Mouse (Mus musculus) erythroblast, embryonic 14.5 days (primary cell): Measurements from ENCODE around the gene Ggct.

ENCODE experiments used
- GATA1 ChIP-seq: IDR thresholded peaks from 2 replicates; pipeline ENCODE4 v1.6.1; 2012; ENCODE audit warnings: low read length, inconsistent platforms, mixed read lengths
- TAL1 ChIP-seq: IDR thresholded peaks from 3 replicates; pipeline ENCODE4 v1.6.1; 2012; ENCODE audit warnings: low read length, inconsistent platforms, mixed read lengths

- no peak for TF ChIP-seq GATA1
- no peak for TF ChIP-seq TAL1
These were observed 9.2 kb downstream of the Ggct start for GRCm38 (mm10) chr6:54983526-54984050.
